Comparison of ENCODE assay signal across 28 mouse cellular contexts in genomic region chr4:7912675-7913074, GRCm38 (mm10).
A peak's percentile ranks its signal among the peaks of the same experiment; 100 is the strongest.
DNase-seq lines count a peak whose midpoint lies in the region; ATAC-seq and TF ChIP-seq lines count a peak whose summit lies in the region.
"Had no signal": no experiment of that assay in that cellular context is flagged by ENCODE, and none has a peak within 500 bp of the region (broad histone marks: within the 10 kb centered on the region; RNA-seq: fewer than 3 reads in every experiment).

No protein-coding gene starts in this region.

- H3K9ac ChIP-seq in forebrain, embryonic 15.5 days (replicated peaks): no peak overlapping the region
- H3K9ac ChIP-seq: embryonic facial prominence, embryonic 12.5 days; embryonic facial prominence, embryonic 15.5 days; heart, embryonic 13.5 days; hindbrain, embryonic 12.5 days; hindbrain, embryonic 15.5 days had no signal

- no peak overlapping the region for H3K4me3 ChIP-seq in gastrocnemius, adult 2 months
- no peak overlapping the region for H3K4me3 ChIP-seq in forebrain, embryonic 15.5 days
- H3K4me3 ChIP-seq: embryonic facial prominence, embryonic 12.5 days; embryonic facial prominence, embryonic 15.5 days; heart, adult 2 months; heart, embryonic 10.5 days; heart, embryonic 13.5 days; hindbrain, embryonic 12.5 days; hindbrain, embryonic 15.5 days had no signal

- intact Hi-C loops in gastrocnemius, adult 2 months (cut with DNase I): no loop called here

- no peak overlapping the region for H3K27ac ChIP-seq in gastrocnemius, adult 2 months
- H3K27ac ChIP-seq in forebrain, embryonic 15.5 days (replicated peaks): no peak overlapping the region
- H3K27ac ChIP-seq: embryonic facial prominence, embryonic 12.5 days; embryonic facial prominence, embryonic 15.5 days; heart, adult 2 months; heart, embryonic 10.5 days; heart, embryonic 13.5 days; hindbrain, embryonic 12.5 days; hindbrain, embryonic 15.5 days had no signal

- ATAC-seq in activated CD4-positive, CD25-positive, alpha-beta regulatory T cell, adult 4 months: peak; percentile 95
- ATAC-seq in forebrain, embryonic 15.5 days (replicated peaks): no peak
- ATAC-seq: forebrain, embryonic 14.5 days; intestine, embryonic 16.5 days had no signal

- DNase-seq in 416B (ENCODE audit: low read depth): peak; percentile 95
- peak; percentile 56 for DNase-seq in CD4-positive, CD25-positive, alpha-beta regulatory T cell, adult 2 months (ENCODE audit: low read depth, low spot score)
- DNase-seq in induced T-regulatory cell, adult 2 months (ENCODE audit: low read depth): peak; percentile 65
- no peak for DNase-seq in kidney, adult 9 months
- no peak for DNase-seq in c-Kit-positive CD71-positive TER-119-positive erythroid progenitor cells, embryonic 14.5 days (ENCODE audit: low spot score)
- DNase-seq in gastrocnemius, adult 2 months: no peak
- DNase-seq: adrenal gland, postnatal 10 days; adrenal gland, postnatal 36 days; cerebellum, adult 11 months; cerebellum, adult 2 months; cerebellum, postnatal 10 days; cerebellum, postnatal 36 days; gastrocnemius, postnatal 10 days; gastrocnemius, postnatal 36 days; heart, adult 2 months; heart, postnatal 14 days; heart, postnatal 4 days; kidney, adult 18-20 months had no signal

- no peak overlapping the region for H3K4me2 ChIP-seq in forebrain, embryonic 15.5 days (replicated peaks)
- H3K4me2 ChIP-seq: embryonic facial prominence, embryonic 12.5 days; embryonic facial prominence, embryonic 15.5 days; heart, embryonic 13.5 days; hindbrain, embryonic 12.5 days; hindbrain, embryonic 15.5 days had no signal

- H3K4me1 ChIP-seq in forebrain, embryonic 15.5 days: no peaks in the 10 kb centered on the region
- H3K4me1 ChIP-seq: embryonic facial prominence, embryonic 12.5 days; embryonic facial prominence, embryonic 15.5 days; heart, embryonic 10.5 days; heart, embryonic 13.5 days; hindbrain, embryonic 12.5 days; hindbrain, embryonic 15.5 days had no signal

- no peaks in the 10 kb centered on the region for H3K9me3 ChIP-seq in forebrain, embryonic 15.5 days
- H3K9me3 ChIP-seq: embryonic facial prominence, embryonic 12.5 days; embryonic facial prominence, embryonic 15.5 days; heart, embryonic 10.5 days; heart, embryonic 13.5 days; hindbrain, embryonic 12.5 days; hindbrain, embryonic 15.5 days had no signal

- H3K27me3 ChIP-seq in forebrain, embryonic 15.5 days: no peaks in the 10 kb centered on the region
- H3K27me3 ChIP-seq: embryonic facial prominence, embryonic 12.5 days; embryonic facial prominence, embryonic 15.5 days; heart, embryonic 13.5 days; hindbrain, embryonic 12.5 days; hindbrain, embryonic 15.5 days had no signal

- no peak for TF ChIP-seq CTCF in gastrocnemius, adult 2 months (IDR thresholded peaks at IDR 0.05)

- WGBS in forebrain, embryonic 15.5 days: 85% methylated on average over 2 of the region's 2 CpGs

- H3K36me3 ChIP-seq in forebrain, embryonic 15.5 days: no peaks in the 10 kb centered on the region
- H3K36me3 ChIP-seq: embryonic facial prominence, embryonic 12.5 days; embryonic facial prominence, embryonic 15.5 days; heart, embryonic 10.5 days; heart, embryonic 13.5 days; hindbrain, embryonic 12.5 days; hindbrain, embryonic 15.5 days had no signal

Comparison
In these comparisons a context has a peak if more than half of its experiments do, and no peak if none do; other contexts are left out.
1. DNase-seq: peak in 416B (single experiment), CD4-positive, CD25-positive, alpha-beta regulatory T cell, adult 2 months (single experiment) and induced T-regulatory cell, adult 2 months (single experiment); none in kidney, adult 9 months (single experiment), c-Kit-positive CD71-positive TER-119-positive erythroid progenitor cells, embryonic 14.5 days (single experiment) and gastrocnemius, adult 2 months (single experiment).